Mouse (Mus musculus): Measurements from ENCODE around the gene Zbtb5. TPM values are rescaled to one million over a fixed set of nuclear protein-coding genes. Genes with fewer than 3 reads are reported as not detected.

The Zbtb5 gene
- polyA plus RNA-seq, 1 experiment = 26.7 TPM

DNA sequence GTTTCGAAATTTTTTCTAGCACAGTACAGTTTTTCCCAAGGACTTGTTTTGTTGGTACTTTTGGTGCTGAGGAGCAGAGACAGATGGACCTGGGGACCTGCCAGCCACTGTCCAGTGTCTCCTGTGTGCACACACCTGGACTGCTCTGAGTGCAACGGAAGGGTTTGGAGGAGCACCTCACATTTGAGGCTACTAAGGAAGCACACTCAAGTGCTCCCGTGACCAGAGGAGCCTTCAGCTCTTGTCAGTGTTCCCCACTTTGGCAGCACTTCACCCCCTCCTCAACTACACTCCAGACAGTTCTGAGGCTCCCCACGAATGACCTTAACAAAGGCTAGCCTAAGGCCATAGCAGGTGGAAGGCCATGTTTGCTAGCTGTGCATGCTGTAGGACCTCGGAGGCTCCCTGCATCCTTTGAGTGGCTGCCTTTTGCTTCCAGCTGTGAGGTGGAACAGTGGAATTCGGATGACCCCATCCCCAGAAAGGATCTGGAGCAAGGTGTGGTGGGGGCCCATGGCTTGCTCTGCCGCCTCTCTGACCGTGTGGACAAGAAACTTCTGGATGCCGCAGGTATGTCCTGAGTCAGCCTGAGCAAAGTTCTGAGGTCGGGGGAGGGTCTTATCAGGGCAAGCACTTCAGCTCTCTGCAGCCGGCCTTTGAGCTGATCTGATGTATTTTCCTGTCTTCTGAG is 29.6 kb downstream of the Zbtb5 start:
- Histone ChIP-seq H3K4me1 (replicated peaks; ENCODE audit: control insufficient read depth, insufficient read depth, low read length) (peaks cover 13% of the 10 kb centered on the region), H3K27ac (ENCODE audit: control insufficient read depth, insufficient read depth, low read length) (no peak overlapping the region), H3K36me3 (ENCODE audit: control insufficient read depth, insufficient read depth, low read length) (no peaks in the 10 kb centered on the region), H3K27me3 (ENCODE audit: control insufficient read depth, insufficient read depth, low read length) (no peaks in the 10 kb centered on the region), H3K4me3 (ENCODE audit: control insufficient read depth, insufficient read depth, low read length) (no peak overlapping the region)
- TF ChIP-seq POLR2A (IDR thresholded peaks at IDR 0.05; ENCODE audit: control insufficient read depth, extremely low read depth, insufficient read depth, low read length, poor library complexity) (no peak), CTCF (IDR thresholded peaks at IDR 0.05; ENCODE audit: borderline replicate concordance, control insufficient read depth, extremely low read depth, insufficient read depth, low read length, poor library complexity) (no peak)
- no peak for DNase-seq
- 90% methylated on average over 11 of the region's 11 CpGs for WGBS

DNA sequence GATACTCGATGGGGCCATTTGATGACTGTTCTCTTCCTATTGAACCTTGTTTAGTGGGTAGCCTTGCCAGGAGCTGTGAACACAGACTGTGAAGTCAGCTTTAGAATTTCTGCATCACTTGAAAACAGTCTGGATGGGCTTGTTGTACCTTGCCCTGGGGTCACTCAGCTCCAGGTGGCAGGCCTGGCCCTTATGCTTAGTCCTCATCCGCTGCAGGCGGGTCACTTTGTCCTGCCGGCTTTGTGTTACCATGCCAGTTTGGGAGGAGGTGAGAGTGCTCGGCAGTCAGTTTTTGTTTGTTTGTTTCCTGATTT is 30.3 kb downstream of the Zbtb5 start:
- Histone ChIP-seq H3K4me1 (replicated peaks; ENCODE audit: control insufficient read depth, insufficient read depth, low read length) (peaks cover 13% of the 10 kb centered on the region), H3K27ac (ENCODE audit: control insufficient read depth, insufficient read depth, low read length) (no peak overlapping the region), H3K27me3 (ENCODE audit: control insufficient read depth, insufficient read depth, low read length) (no peaks in the 10 kb centered on the region), H3K36me3 (ENCODE audit: control insufficient read depth, insufficient read depth, low read length) (no peaks in the 10 kb centered on the region), H3K4me3 (ENCODE audit: control insufficient read depth, insufficient read depth, low read length) (no peak overlapping the region)
- no peak for TF ChIP-seq CTCF (IDR thresholded peaks at IDR 0.05; ENCODE audit: borderline replicate concordance, control insufficient read depth, extremely low read depth, insufficient read depth, low read length, poor library complexity)
- TF ChIP-seq POLR2A (IDR thresholded peaks at IDR 0.05; ENCODE audit: control insufficient read depth, extremely low read depth, insufficient read depth, low read length, poor library complexity) = no peak
- DNase-seq = no peak
- WGBS = 66% methylated on average over 5 of the region's 5 CpGs

DNA sequence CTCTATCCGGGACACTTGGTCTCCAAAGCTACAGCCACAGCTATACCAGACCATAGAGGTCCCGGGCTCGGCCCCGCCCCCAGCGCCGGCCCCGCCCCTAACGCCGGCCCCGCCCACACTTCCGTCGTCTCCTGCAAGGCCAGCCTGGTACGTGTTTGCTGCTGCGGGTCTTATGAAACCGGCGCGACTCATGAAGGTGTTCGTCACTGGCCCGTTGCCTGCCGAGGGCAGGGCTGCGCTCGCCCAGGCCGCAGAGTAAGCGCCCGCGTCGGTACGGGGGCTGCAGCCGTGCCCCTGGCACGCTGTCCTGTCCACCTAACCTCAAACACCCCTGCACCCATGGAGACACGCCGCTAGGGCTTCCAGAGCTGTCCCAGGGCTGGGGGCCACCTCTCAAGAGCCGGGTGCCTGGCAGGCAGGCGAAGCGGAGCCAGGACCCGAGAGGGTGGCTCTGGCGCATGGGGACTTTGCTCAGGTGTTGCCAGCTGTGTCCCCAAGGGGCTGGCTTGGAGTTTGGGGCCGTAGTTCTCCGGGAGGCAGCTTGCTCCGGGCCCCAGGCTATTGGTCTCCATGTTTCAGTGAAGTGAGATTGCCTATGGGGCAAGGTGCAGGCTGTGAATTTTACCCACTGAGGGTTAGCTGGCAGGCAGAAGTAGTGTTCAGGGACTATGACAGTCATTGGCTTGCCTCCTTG is 30.8 kb downstream of the Zbtb5 start, which contains the start of gene Grhpr:
Gene Grhpr (plus strand): TSS at position 116 of the 694 bp plus-strand sequence.
- TF ChIP-seq POLR2A (IDR thresholded peaks at IDR 0.05; ENCODE audit: control insufficient read depth, extremely low read depth, insufficient read depth, low read length, poor library complexity) (peak; percentile 47; the same call in 1 of the 2 replicates), CTCF (IDR thresholded peaks at IDR 0.05; ENCODE audit: borderline replicate concordance, control insufficient read depth, extremely low read depth, insufficient read depth, low read length, poor library complexity) (peak; percentile 78; the same call in 1 of the 2 replicates)
- peak; percentile 78 for DNase-seq
- H3K4me3 ChIP-seq (ENCODE audit: control insufficient read depth, insufficient read depth, low read length) = peak within 1 kb of the TSS; percentile 75
- no peaks in the 10 kb centered on the region for H3K36me3 ChIP-seq (ENCODE audit: control insufficient read depth, insufficient read depth, low read length)
- H3K27ac ChIP-seq (ENCODE audit: control insufficient read depth, insufficient read depth, low read length) = peak within 1 kb of the TSS; percentile 15
- peaks cover 13% of the 10 kb centered on the region for H3K4me1 ChIP-seq (replicated peaks; ENCODE audit: control insufficient read depth, insufficient read depth, low read length)
- WGBS = under 1% methylated on average over 40 of the region's 40 CpGs
- H3K27me3 ChIP-seq (ENCODE audit: control insufficient read depth, insufficient read depth, low read length) = no peaks in the 10 kb centered on the region

DNA sequence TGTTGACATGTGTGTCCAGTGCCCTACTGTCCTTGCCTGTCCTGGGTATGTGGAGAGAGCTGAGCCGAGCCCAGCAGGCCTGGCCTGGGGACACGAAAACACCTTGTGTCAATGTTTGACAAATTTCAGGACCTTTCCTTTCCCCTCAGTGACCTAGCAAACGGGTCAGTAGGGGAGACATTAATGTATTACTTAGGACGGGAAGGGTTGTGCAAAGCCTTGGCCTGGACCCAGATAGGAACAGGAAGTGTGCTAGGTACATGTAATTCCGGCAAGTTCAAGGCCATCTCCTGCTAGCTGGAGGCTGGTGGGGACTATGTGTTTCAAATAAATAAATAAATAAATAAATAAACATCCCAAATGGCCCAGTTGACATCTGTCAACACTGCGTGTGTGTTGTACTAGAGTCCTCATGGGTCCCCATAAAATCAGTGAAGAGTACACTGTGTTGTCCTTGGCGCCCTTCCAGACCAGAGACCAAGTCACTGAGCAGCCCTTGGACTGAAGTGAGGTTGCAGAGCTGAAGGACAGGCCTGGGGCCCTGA is 32.3 kb downstream of the Zbtb5 start:
- Histone ChIP-seq H3K4me1 (replicated peaks; ENCODE audit: control insufficient read depth, insufficient read depth, low read length) (peaks cover 13% of the 10 kb centered on the region), H3K4me3 (ENCODE audit: control insufficient read depth, insufficient read depth, low read length) (no peak overlapping the region), H3K27me3 (ENCODE audit: control insufficient read depth, insufficient read depth, low read length) (no peaks in the 10 kb centered on the region), H3K36me3 (ENCODE audit: control insufficient read depth, insufficient read depth, low read length) (no peaks in the 10 kb centered on the region), H3K27ac (ENCODE audit: control insufficient read depth, insufficient read depth, low read length) (no peak overlapping the region)
- TF ChIP-seq CTCF (IDR thresholded peaks at IDR 0.05; ENCODE audit: borderline replicate concordance, control insufficient read depth, extremely low read depth, insufficient read depth, low read length, poor library complexity) = no peak
- no peak for TF ChIP-seq POLR2A (IDR thresholded peaks at IDR 0.05; ENCODE audit: control insufficient read depth, extremely low read depth, insufficient read depth, low read length, poor library complexity)
- 94% methylated on average over 7 of the region's 7 CpGs for WGBS
- DNase-seq = no peak

DNA sequence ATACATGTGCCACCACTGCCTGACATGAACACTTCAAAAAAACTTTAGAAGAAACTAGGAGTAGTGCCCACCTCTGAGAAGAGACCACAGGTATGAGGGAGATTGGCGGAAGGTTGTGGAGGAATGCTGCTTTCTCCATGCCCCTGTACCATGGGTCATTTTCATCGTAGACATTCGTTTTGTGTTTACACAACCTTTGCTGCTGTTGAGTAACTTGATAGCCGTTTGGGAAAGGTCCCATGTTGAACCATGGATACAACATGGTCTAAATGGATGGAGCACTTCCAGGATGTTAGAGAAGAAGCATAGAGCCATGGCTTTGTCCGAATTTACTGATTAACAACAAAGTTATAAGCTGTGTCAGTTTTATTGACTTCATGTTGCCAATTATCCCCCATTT is 34.0 kb downstream of the Zbtb5 start:
- WGBS = 91% methylated on average over 5 of the region's 5 CpGs

DNA sequence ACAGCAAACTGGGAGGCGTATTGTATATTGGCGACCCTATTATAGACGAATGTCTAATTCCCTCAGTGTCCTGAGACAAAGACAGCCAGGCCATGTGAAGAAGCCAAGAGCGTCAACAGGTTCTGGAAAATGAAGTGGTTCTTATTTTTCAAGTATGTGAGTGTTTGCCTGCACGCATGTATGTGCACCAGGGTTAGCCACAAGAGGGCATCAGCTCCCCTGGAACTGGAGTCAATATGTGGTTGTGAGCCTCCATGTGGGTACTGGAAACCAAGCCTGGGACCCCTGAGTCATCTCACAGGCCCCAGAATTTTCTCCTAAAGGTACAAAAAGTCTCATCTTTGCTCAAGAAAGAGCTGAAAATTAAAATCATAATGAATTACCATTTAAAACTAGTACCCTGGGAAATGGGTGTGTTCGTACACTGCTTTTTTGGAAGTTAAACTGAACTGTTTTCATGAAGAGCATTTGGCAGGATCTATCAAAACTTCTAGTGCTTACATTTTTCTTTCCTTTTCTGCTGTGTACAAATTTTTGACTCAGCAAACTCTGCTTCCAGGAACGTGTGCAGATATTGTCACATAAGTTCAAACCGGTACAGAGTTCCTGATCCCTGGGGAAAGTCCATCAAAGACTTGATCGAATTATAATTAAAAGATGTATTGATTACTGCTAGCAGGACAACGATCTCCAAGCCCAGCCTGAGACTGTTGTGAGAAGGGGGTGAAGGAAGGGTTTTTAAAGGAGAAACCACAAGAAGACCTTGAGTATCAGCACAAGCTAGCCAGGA is 35.1 kb downstream of the Zbtb5 start:
- no peaks in the 10 kb centered on the region for H3K36me3 ChIP-seq (ENCODE audit: control insufficient read depth, insufficient read depth, low read length)
- no peak overlapping the region for H3K27ac ChIP-seq (ENCODE audit: control insufficient read depth, insufficient read depth, low read length)
- DNase-seq = no peak
- H3K4me3 ChIP-seq (ENCODE audit: control insufficient read depth, insufficient read depth, low read length) = no peak overlapping the region
- peaks cover 16% of the 10 kb centered on the region for H3K4me1 ChIP-seq (replicated peaks; ENCODE audit: control insufficient read depth, insufficient read depth, low read length)
- TF ChIP-seq POLR2A (IDR thresholded peaks at IDR 0.05; ENCODE audit: control insufficient read depth, extremely low read depth, insufficient read depth, low read length, poor library complexity) (no peak), CTCF (IDR thresholded peaks at IDR 0.05; ENCODE audit: borderline replicate concordance, control insufficient read depth, extremely low read depth, insufficient read depth, low read length, poor library complexity) (no peak)
- no peaks in the 10 kb centered on the region for H3K27me3 ChIP-seq (ENCODE audit: control insufficient read depth, insufficient read depth, low read length)
- WGBS = 96% methylated on average over 10 of the region's 10 CpGs

More for the DNA sequence above, 34.0 kb downstream of the Zbtb5 start:
- TF ChIP-seq POLR2A (IDR thresholded peaks at IDR 0.05; ENCODE audit: control insufficient read depth, extremely low read depth, insufficient read depth, low read length, poor library complexity) = no peak
- no peak for TF ChIP-seq CTCF (IDR thresholded peaks at IDR 0.05; ENCODE audit: borderline replicate concordance, control insufficient read depth, extremely low read depth, insufficient read depth, low read length, poor library complexity)
- H3K27ac ChIP-seq (ENCODE audit: control insufficient read depth, insufficient read depth, low read length) = no peak overlapping the region
- no peaks in the 10 kb centered on the region for H3K36me3 ChIP-seq (ENCODE audit: control insufficient read depth, insufficient read depth, low read length)
- peaks cover 19% of the 10 kb centered on the region for H3K4me1 ChIP-seq (replicated peaks; ENCODE audit: control insufficient read depth, insufficient read depth, low read length)
- no peak overlapping the region for H3K4me3 ChIP-seq (ENCODE audit: control insufficient read depth, insufficient read depth, low read length)
- no peak for DNase-seq
- H3K27me3 ChIP-seq (ENCODE audit: control insufficient read depth, insufficient read depth, low read length) = no peaks in the 10 kb centered on the region

All from thymus, adult 2 months (tissue).